Mouse (Mus musculus) kidney, postnatal 36 days (tissue): Measurements from ENCODE around the gene Mybph.
A peak's percentile ranks its signal among the peaks of the same experiment; 100 is the strongest.

Experiments
- DNase-seq, 2 experiments: peaks; one replicate each; pipeline ENCODE4 v3.0.0; 2021 to 2022; ENCODE audit warnings: mixed read lengths in 2 of 2

The Mybph gene

GRCm38 (mm10) chr1:134193126-134193525 lies at the start of gene Mybph:
Gene Mybph, plus strand, starts transcription at chr1:134193448.
- DNase-seq, result no peak

GRCm38 (mm10) chr1:134146066-134146465 lies 47.2 kb upstream of the Mybph start:
- no peak for DNase-seq

- DNase-seq, result no peak
These were observed 43.2 kb upstream of the Mybph start for GRCm38 (mm10) chr1:134150076-134150475.

GRCm38 (mm10) chr1:134150745-134151144 lies 42.5 kb upstream of the Mybph start:
- DNase-seq, result no peak

- DNase-seq, result peak; percentile 81 to 86
These were observed 41.4 kb upstream of the Mybph start for GRCm38 (mm10) chr1:134151655-134152412.

- no peak for DNase-seq
These were observed 40.3 kb upstream of the Mybph start for GRCm38 (mm10) chr1:134152626-134153590.

GRCm38 (mm10) chr1:134154121-134154520 lies 39.1 kb upstream of the Mybph start:
- no peak for DNase-seq

GRCm38 (mm10) chr1:134154655-134155054 lies 38.6 kb upstream of the Mybph start:
- no peak for DNase-seq

GRCm38 (mm10) chr1:134160404-134160803 lies 32.8 kb upstream of the Mybph start:
- DNase-seq, result no peak

- DNase-seq, result no peak
These were observed 31.8 kb upstream of the Mybph start for GRCm38 (mm10) chr1:134161399-134161798.

- peak in 1 of 2 experiments; percentile 8 for DNase-seq
These were observed 30.6 kb upstream of the Mybph start for GRCm38 (mm10) chr1:134162510-134163225.

- peak; percentile 33 to 51 for DNase-seq
These were observed 29.8 kb upstream of the Mybph start for GRCm38 (mm10) chr1:134163476-134163875.

GRCm38 (mm10) chr1:134164454-134164853 lies 28.8 kb upstream of the Mybph start:
- no peak for DNase-seq

GRCm38 (mm10) chr1:134166547-134166946 lies 26.7 kb upstream of the Mybph start:
- DNase-seq, result no peak

GRCm38 (mm10) chr1:134167416-134168305 lies 25.6 kb upstream of the Mybph start:
- DNase-seq, result no peak

GRCm38 (mm10) chr1:134168567-134168966 lies 24.7 kb upstream of the Mybph start:
- no peak for DNase-seq

- no peak for DNase-seq
These were observed 24.1 kb upstream of the Mybph start for GRCm38 (mm10) chr1:134168985-134169697.

GRCm38 (mm10) chr1:134173081-134173480 lies 20.2 kb upstream of the Mybph start:
- DNase-seq, result no peak

- DNase-seq, result no peak
These were observed 15.3 kb upstream of the Mybph start for GRCm38 (mm10) chr1:134177976-134178375.

- DNase-seq, result no peak
These were observed 11.2 kb upstream of the Mybph start, which contains the start of gene Chil1 for GRCm38 (mm10) chr1:134182025-134182424. Gene Chil1, plus strand, starts transcription at chr1:134182176.

GRCm38 (mm10) chr1:134184089-134184488 lies 9.2 kb upstream of the Mybph start:
- DNase-seq, result no peak
